Mouse (Mus musculus): ENCODE results near the gene Nr4a3.

The Nr4a3 gene

GRCm38 (mm10) chr4:48050442-48050841 is 5.5 kb downstream of the Nr4a3 start:
- no peak for DNase-seq (ENCODE audit: low spot score in 2 of 2)

- DNase-seq (ENCODE audit: low spot score in 2 of 2), result no peak
Observed at GRCm38 (mm10) chr4:48051086-48051673, 6.2 kb downstream of the Nr4a3 start.

GRCm38 (mm10) chr4:48051674-48052121 is 6.7 kb downstream of the Nr4a3 start:
- DNase-seq (ENCODE audit: low spot score in 2 of 2), result peak in 1 of 2 experiments; percentile 20

GRCm38 (mm10) chr4:48061716-48062115 is 16.8 kb downstream of the Nr4a3 start:
- DNase-seq (ENCODE audit: low spot score in 2 of 2), result no peak

- no peak for DNase-seq (ENCODE audit: low spot score in 2 of 2)
Observed at GRCm38 (mm10) chr4:48064311-48064710, 19.4 kb downstream of the Nr4a3 start.

- no peak for DNase-seq (ENCODE audit: low spot score in 2 of 2)
Observed at GRCm38 (mm10) chr4:48066676-48067075, 21.7 kb downstream of the Nr4a3 start.

- no peak for DNase-seq (ENCODE audit: low spot score in 2 of 2)
Observed at GRCm38 (mm10) chr4:48069111-48069510, 24.2 kb downstream of the Nr4a3 start.

GRCm38 (mm10) chr4:48072006-48072405 is 27.1 kb downstream of the Nr4a3 start:
- no peak for DNase-seq (ENCODE audit: low spot score in 2 of 2)

- no peak for DNase-seq (ENCODE audit: low spot score in 2 of 2)
Observed at GRCm38 (mm10) chr4:48073325-48073724, 28.4 kb downstream of the Nr4a3 start.

GRCm38 (mm10) chr4:48074451-48075240 is 29.7 kb downstream of the Nr4a3 start:
- no peak for DNase-seq (ENCODE audit: low spot score in 2 of 2)

GRCm38 (mm10) chr4:48076693-48077471 is 31.9 kb downstream of the Nr4a3 start:
- no peak for DNase-seq (ENCODE audit: low spot score in 2 of 2)

- no peak for DNase-seq (ENCODE audit: low spot score in 2 of 2)
Observed at GRCm38 (mm10) chr4:48078213-48078612, 33.3 kb downstream of the Nr4a3 start.

GRCm38 (mm10) chr4:48079285-48080039 is 34.5 kb downstream of the Nr4a3 start:
- no peak for DNase-seq (ENCODE audit: low spot score in 2 of 2)

- no peak for DNase-seq (ENCODE audit: low spot score in 2 of 2)
Observed at GRCm38 (mm10) chr4:48083452-48083851, 38.5 kb downstream of the Nr4a3 start.

GRCm38 (mm10) chr4:48086609-48087008 is 41.7 kb downstream of the Nr4a3 start:
- no peak for DNase-seq (ENCODE audit: low spot score in 2 of 2)

GRCm38 (mm10) chr4:48087497-48087896 is 42.5 kb downstream of the Nr4a3 start:
- no peak for DNase-seq (ENCODE audit: low spot score in 2 of 2)

- DNase-seq (ENCODE audit: low spot score in 2 of 2), result no peak
Observed at GRCm38 (mm10) chr4:48093221-48093620, 48.3 kb downstream of the Nr4a3 start.

- no peak for DNase-seq (ENCODE audit: low spot score in 2 of 2)
Observed at GRCm38 (mm10) chr4:48100217-48100616, 55.3 kb downstream of the Nr4a3 start.

GRCm38 (mm10) chr4:48101981-48102380 is 57.0 kb downstream of the Nr4a3 start:
- DNase-seq (ENCODE audit: low spot score in 2 of 2), result no peak

- DNase-seq (ENCODE audit: low spot score in 2 of 2), result no peak
Observed at GRCm38 (mm10) chr4:48105387-48105786, 60.4 kb downstream of the Nr4a3 start.

GRCm38 (mm10) chr4:48107086-48107485 is 62.1 kb downstream of the Nr4a3 start:
- no peak for DNase-seq (ENCODE audit: low spot score in 2 of 2)

- no peak for DNase-seq (ENCODE audit: low spot score in 2 of 2)
Observed at GRCm38 (mm10) chr4:48108591-48108990, 63.6 kb downstream of the Nr4a3 start.

Measured in frontal cortex, postnatal 10 days (tissue).